Mouse (Mus musculus): ENCODE results near the gene Ercc2. TPM values are rescaled to one million over a fixed set of nuclear protein-coding genes. Genes with fewer than 3 reads are reported as not detected.
A peak's percentile ranks its signal among the peaks of the same experiment; 100 is the strongest.

The Ercc2 gene
- total and polyA plus RNA-seq, 3 experiments, result 14.8 to 36.0 (median 17.2) TPM

GRCm38 (mm10) chr7:19410766-19411344 lies 29.0 kb downstream of the Ercc2 start:
- peaks cover 61% of the 10 kb centered on the region for H3K27me3 ChIP-seq (ENCODE audit: insufficient read depth, low read length)

DNA sequence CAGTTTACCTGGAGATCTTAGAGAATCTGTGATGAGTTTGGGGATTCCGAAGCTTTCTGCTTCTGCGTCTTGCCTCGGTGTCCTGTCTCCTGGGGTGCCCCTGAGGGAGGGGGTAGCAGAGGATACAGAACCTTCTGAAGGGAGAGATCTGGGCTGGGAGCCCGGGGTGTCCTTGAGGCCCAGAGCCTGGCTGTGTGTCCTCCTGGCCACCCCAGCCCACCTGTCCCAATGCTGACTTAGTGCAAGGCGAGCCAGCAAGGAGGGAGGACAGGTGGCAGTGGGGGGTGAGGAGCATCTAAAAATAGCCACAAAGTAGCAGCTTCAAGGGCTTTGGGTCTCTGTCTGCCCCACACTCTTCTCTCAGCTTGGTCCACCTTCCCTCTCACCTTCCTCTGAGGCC lies 30.0 kb downstream of the Ercc2 start:
- ATAC-seq (ENCODE audit: extremely low read depth, insufficient number of reproducible peaks, low FRiP score, poor library complexity, severe bottlenecking) (no peak), DNase-seq (ENCODE audit: low spot score) (no peak)
- Histone ChIP-seq H3K36me3 (replicated peaks) (no peaks in the 10 kb centered on the region), H3K4me3 (ENCODE audit: low read depth, low read length) (no peak overlapping the region), H3K27me3 (ENCODE audit: insufficient read depth, low read length) (peaks cover 58% of the 10 kb centered on the region), H3K9me3 (replicated peaks) (0 out of 2 replicates have a peak, but pooled peaks cover 3% of the 10 kb centered on the region), H3K4me1 (ENCODE audit: insufficient read depth, low read depth, low read length) (peaks cover 6% of the 10 kb centered on the region)
- no peak for TF ChIP-seq TAL1 (conservative IDR thresholded peaks at IDR 0.05; ENCODE audit: low read depth, low read length)
- no peak for TF ChIP-seq POLR2AphosphoS5 (IDR thresholded peaks at IDR 0.05; ENCODE audit: insufficient replicate concordance, low read depth, low read length)
- TF ChIP-seq GATA1 (IDR thresholded peaks at IDR 0.05; ENCODE audit: borderline replicate concordance, low read length), result no peak
- no peak for TF ChIP-seq CTCF (IDR thresholded peaks at IDR 0.05; ENCODE audit: low read depth, low read length)
- no peak for TF ChIP-seq GATA2 (IDR thresholded peaks at IDR 0.05; ENCODE audit: borderline replicate concordance, low read depth, low read length)

More at GRCm38 (mm10) chr7:19410766-19411344, 29.0 kb downstream of the Ercc2 start:
- Histone ChIP-seq H3K36me3 (replicated peaks) (no peaks in the 10 kb centered on the region), H3K9me3 (replicated peaks) (0 out of 2 replicates have a peak, but pooled peaks cover 3% of the 10 kb centered on the region), H3K4me1 (ENCODE audit: insufficient read depth, low read depth, low read length) (peaks cover 3% of the 10 kb centered on the region; the same call in 1 of the 2 replicates), H3K4me3 (ENCODE audit: low read depth, low read length) (no peak overlapping the region)
- DNase-seq (ENCODE audit: low spot score) (no peak), ATAC-seq (ENCODE audit: extremely low read depth, insufficient number of reproducible peaks, low FRiP score, poor library complexity, severe bottlenecking) (no peak)
- TF ChIP-seq GATA2 (IDR thresholded peaks at IDR 0.05; ENCODE audit: borderline replicate concordance, low read depth, low read length) (no peak), TAL1 (conservative IDR thresholded peaks at IDR 0.05; ENCODE audit: low read depth, low read length) (no peak), POLR2AphosphoS5 (IDR thresholded peaks at IDR 0.05; ENCODE audit: insufficient replicate concordance, low read depth, low read length) (no peak)

GRCm38 (mm10) chr7:19413525-19413924 lies 31.7 kb downstream of the Ercc2 start:
- Histone ChIP-seq H3K36me3 (replicated peaks) (no peaks in the 10 kb centered on the region), H3K27me3 (ENCODE audit: insufficient read depth, low read length) (peaks cover 49% of the 10 kb centered on the region), H3K4me1 (ENCODE audit: insufficient read depth, low read depth, low read length) (peaks cover 6% of the 10 kb centered on the region), H3K9me3 (replicated peaks) (0 out of 2 replicates have a peak, but pooled peaks cover 3% of the 10 kb centered on the region), H3K4me3 (ENCODE audit: low read depth, low read length) (no peak overlapping the region)
- DNase-seq (ENCODE audit: low spot score), result no peak
- no peak for ATAC-seq (ENCODE audit: extremely low read depth, insufficient number of reproducible peaks, low FRiP score, poor library complexity, severe bottlenecking)
- TF ChIP-seq POLR2AphosphoS5 (IDR thresholded peaks at IDR 0.05; ENCODE audit: insufficient replicate concordance, low read depth, low read length) (no peak), GATA2 (IDR thresholded peaks at IDR 0.05; ENCODE audit: borderline replicate concordance, low read depth, low read length) (no peak), GATA1 (IDR thresholded peaks at IDR 0.05; ENCODE audit: borderline replicate concordance, low read length) (no peak), TAL1 (conservative IDR thresholded peaks at IDR 0.05; ENCODE audit: low read depth, low read length) (no peak), CTCF (IDR thresholded peaks at IDR 0.05; ENCODE audit: low read depth, low read length) (no peak)

- Histone ChIP-seq H3K4me1 (ENCODE audit: insufficient read depth, low read depth, low read length) (peaks cover 21% of the 10 kb centered on the region), H3K4me3 (ENCODE audit: low read depth, low read length) (no peak overlapping the region), H3K9me3 (replicated peaks) (0 out of 2 replicates have a peak, but pooled peaks cover 3% of the 10 kb centered on the region), H3K36me3 (replicated peaks) (no peaks in the 10 kb centered on the region), H3K27me3 (ENCODE audit: insufficient read depth, low read length) (peaks cover 46% of the 10 kb centered on the region)
- DNase-seq (ENCODE audit: low spot score) (no peak), ATAC-seq (ENCODE audit: extremely low read depth, insufficient number of reproducible peaks, low FRiP score, poor library complexity, severe bottlenecking) (no peak)
- TF ChIP-seq CTCF (IDR thresholded peaks at IDR 0.05; ENCODE audit: low read depth, low read length) (no peak), GATA1 (IDR thresholded peaks at IDR 0.05; ENCODE audit: borderline replicate concordance, low read length) (no peak), POLR2AphosphoS5 (IDR thresholded peaks at IDR 0.05; ENCODE audit: insufficient replicate concordance, low read depth, low read length) (no peak), TAL1 (conservative IDR thresholded peaks at IDR 0.05; ENCODE audit: low read depth, low read length) (no peak), GATA2 (IDR thresholded peaks at IDR 0.05; ENCODE audit: borderline replicate concordance, low read depth, low read length) (no peak)
These were observed 34.8 kb downstream of the Ercc2 start for GRCm38 (mm10) chr7:19416590-19416989.

- peaks cover under 1% of the 10 kb centered on the region for H3K36me3 ChIP-seq (replicated peaks)
- ATAC-seq (ENCODE audit: extremely low read depth, insufficient number of reproducible peaks, low FRiP score, poor library complexity, severe bottlenecking) (no peak), DNase-seq (ENCODE audit: low spot score) (no peak)
- TF ChIP-seq GATA1 (IDR thresholded peaks at IDR 0.05; ENCODE audit: borderline replicate concordance, low read length) (no peak), POLR2AphosphoS5 (IDR thresholded peaks at IDR 0.05; ENCODE audit: insufficient replicate concordance, low read depth, low read length) (no peak), TAL1 (conservative IDR thresholded peaks at IDR 0.05; ENCODE audit: low read depth, low read length) (no peak), CTCF (IDR thresholded peaks at IDR 0.05; ENCODE audit: low read depth, low read length) (no peak), GATA2 (IDR thresholded peaks at IDR 0.05; ENCODE audit: borderline replicate concordance, low read depth, low read length) (no peak)
- no peaks in the 10 kb centered on the region for H3K9me3 ChIP-seq (replicated peaks)
- peaks cover 22% of the 10 kb centered on the region for H3K4me1 ChIP-seq (ENCODE audit: insufficient read depth, low read depth, low read length)
- H3K27me3 ChIP-seq (ENCODE audit: insufficient read depth, low read length), result peaks cover 28% of the 10 kb centered on the region
- H3K4me3 ChIP-seq (ENCODE audit: low read depth, low read length), result no peak overlapping the region; the same call in 1 of the 2 replicates
These were observed 38.3 kb downstream of the Ercc2 start for GRCm38 (mm10) chr7:19420121-19420520.

DNA sequence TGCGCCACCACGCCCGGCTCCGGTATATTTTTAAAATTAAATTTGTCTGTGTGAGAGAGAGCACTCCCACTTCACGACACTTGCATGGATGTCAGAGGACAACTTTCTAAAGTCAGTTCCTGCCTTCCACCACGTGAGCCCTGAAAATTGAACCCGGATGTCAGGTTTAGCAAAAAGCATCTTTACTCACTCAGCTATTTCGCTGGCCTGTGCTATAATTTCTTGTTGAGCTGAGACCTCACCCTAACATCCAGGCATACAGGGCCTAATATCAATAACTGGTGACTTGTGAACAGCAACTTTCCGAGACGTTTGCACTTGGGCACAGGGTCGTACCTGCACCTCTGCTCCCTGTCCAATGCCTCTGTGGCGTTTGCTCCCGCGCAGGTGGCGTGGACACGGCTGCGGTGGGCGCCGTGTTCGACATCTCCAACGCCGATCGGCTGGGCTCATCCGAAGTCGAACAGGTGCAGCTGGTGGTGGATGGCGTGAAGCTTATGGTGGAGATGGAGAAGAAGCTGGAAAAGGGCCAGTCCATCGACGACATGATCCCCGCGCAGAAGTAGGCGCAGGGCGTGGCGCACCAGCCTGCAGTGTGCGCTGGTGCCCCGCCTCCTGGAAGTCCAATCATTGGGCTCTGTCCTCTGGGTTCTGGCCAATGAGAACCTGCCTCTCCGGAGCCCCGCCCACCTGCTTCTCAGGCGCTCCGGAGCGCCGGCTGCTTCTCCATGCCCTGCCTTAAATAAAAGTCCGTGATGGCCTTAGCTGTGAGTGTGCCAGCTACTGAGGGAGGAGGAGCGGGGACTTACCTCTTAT lies 39.2 kb downstream of the Ercc2 start:
- ATAC-seq (ENCODE audit: extremely low read depth, insufficient number of reproducible peaks, low FRiP score, poor library complexity, severe bottlenecking), result peak; percentile 89
- Histone ChIP-seq H3K36me3 (replicated peaks) (peaks cover 10% of the 10 kb centered on the region), H3K9me3 (replicated peaks) (no peaks in the 10 kb centered on the region), H3K4me1 (ENCODE audit: insufficient read depth, low read depth, low read length) (peaks cover 19% of the 10 kb centered on the region), H3K27me3 (ENCODE audit: insufficient read depth, low read length) (peaks cover 23% of the 10 kb centered on the region), H3K4me3 (ENCODE audit: low read depth, low read length) (peak overlapping the region; percentile 60; the same call in 1 of the 2 replicates)
- TF ChIP-seq GATA1 (IDR thresholded peaks at IDR 0.05; ENCODE audit: borderline replicate concordance, low read length) (no peak), GATA2 (IDR thresholded peaks at IDR 0.05; ENCODE audit: borderline replicate concordance, low read depth, low read length) (no peak), POLR2AphosphoS5 (IDR thresholded peaks at IDR 0.05; ENCODE audit: insufficient replicate concordance, low read depth, low read length) (no peak), TAL1 (conservative IDR thresholded peaks at IDR 0.05; ENCODE audit: low read depth, low read length) (no peak), CTCF (IDR thresholded peaks at IDR 0.05; ENCODE audit: low read depth, low read length) (no peak)
- DNase-seq (ENCODE audit: low spot score), result peak; percentile 81

Data from G1E (cell line).